Mouse (Mus musculus) intestine, embryonic 14.5 days (tissue): ENCODE data around the gene Gm28051. TPM values are rescaled to one million over a fixed set of nuclear protein-coding genes. Genes with fewer than 3 reads are reported as not detected.

Experiments used
- ATAC-seq: fragments of 200-750 bp; cut with Nextera tagmentation; replicated peaks from 2 replicates; pipeline ENCODE4 v1.8.0; 2017; ENCODE audit warnings: low read depth, moderate number of reproducible peaks, moderate TSS enrichment, moderate library complexity; ENCODE audit not compliant: low FRiP score, low TSS enrichment
- DNase-seq: peaks from one replicate; pipeline ENCODE4 v3.0.0-alpha.2; 2018; ENCODE audit warnings: low spot score
- H3K27ac ChIP-seq: fragments of 300-500 bp; sonication (generic); 2 replicates; pipeline ENCODE4 v1.5.1; 2014; ENCODE audit warnings: low read depth, mild to moderate bottlenecking, control low read depth
- H3K27me3 ChIP-seq: fragments of 300-500 bp; sonication (generic); replicated peaks from 2 replicates; pipeline ENCODE4 v1.6.1; 2014; ENCODE audit warnings: low read length, control low read depth; ENCODE audit not compliant: control insufficient read depth, insufficient read depth
- H3K36me3 ChIP-seq: fragments of 300-500 bp; sonication (generic); 2 replicates; pipeline ENCODE4 v1.6.1; 2014; ENCODE audit warnings: low read length, control low read depth; ENCODE audit not compliant: control insufficient read depth, insufficient read depth
- H3K4me1 ChIP-seq: fragments of 300-500 bp; sonication (generic); replicated peaks from 2 replicates; pipeline ENCODE4 v1.6.1; 2014; ENCODE audit warnings: low read length, control low read depth, mixed read lengths; ENCODE audit not compliant: control insufficient read depth, insufficient read depth
- H3K4me2 ChIP-seq: fragments of 300-500 bp; sonication (generic); 2 replicates; pipeline ENCODE4 v1.6.1; 2014; ENCODE audit warnings: low read length
- H3K4me3 ChIP-seq: fragments of 300-500 bp; sonication (generic); 2 replicates; pipeline ENCODE4 v1.5.1; 2014; ENCODE audit warnings: low read depth, low read length, control low read depth, mixed read lengths
- H3K9ac ChIP-seq: fragments of 300-500 bp; sonication (generic); 2 replicates; pipeline ENCODE4 v1.6.1; 2014; ENCODE audit warnings: mild to moderate bottlenecking, low read length
- H3K9me3 ChIP-seq: fragments of 300-500 bp; sonication (generic); 2 replicates; pipeline ENCODE4 v1.6.1; 2016; ENCODE audit warnings: low read length, control low read depth; ENCODE audit not compliant: control insufficient read depth
- WGBS: fragments of 180-500 bp; shearing (Covaris S2); extraction: QIAGEN DNeasy Blood & Tissue Kit; methylation state at CpG from one replicate; pipeline ENCODE4 v1.1.7; 2014; 5-methylcytosine and 5-hydroxymethylcytosine counted together
- polyA plus RNA-seq: library from polyadenylated mRNA; unstranded; fragments of >200 nt; fragmentation: Nextera tagmentation; extraction: Ambion mirVana; gene quantifications from 2 replicates; pipeline ENCODE4 v1.2.1, GENCODE M21; 2014

The Gm28051 gene
- polyA plus RNA-seq, 1 experiment from 2014 or later, result not detected

GRCm38 (mm10) chr12:102682085-102682484, 75.5 kb downstream of the Gm28051 start:
- no peaks in the 10 kb centered on the region for H3K9me3 ChIP-seq
- no peak overlapping the region for H3K9ac ChIP-seq
- H3K27ac ChIP-seq, result no peak overlapping the region
- H3K4me3 ChIP-seq, result no peak overlapping the region
- no peak for DNase-seq
- ATAC-seq, result no peak
- no peak overlapping the region for H3K4me2 ChIP-seq
- no peaks in the 10 kb centered on the region for H3K36me3 ChIP-seq
- WGBS, result 73% methylated on average over 5 of the region's 5 CpGs
- H3K27me3 ChIP-seq, result no peaks in the 10 kb centered on the region
- H3K4me1 ChIP-seq, result peaks cover 17% of the 10 kb centered on the region

GRCm38 (mm10) chr12:102681590-102681989, 76.0 kb downstream of the Gm28051 start:
- no peak for DNase-seq
- no peaks in the 10 kb centered on the region for H3K9me3 ChIP-seq
- no peaks in the 10 kb centered on the region for H3K27me3 ChIP-seq
- peaks cover 17% of the 10 kb centered on the region for H3K4me1 ChIP-seq
- ATAC-seq, result no peak
- 77% methylated on average over 7 of the region's 7 CpGs for WGBS
- H3K4me3 ChIP-seq, result no peak overlapping the region
- no peak overlapping the region for H3K9ac ChIP-seq
- H3K36me3 ChIP-seq, result no peaks in the 10 kb centered on the region
- H3K27ac ChIP-seq, result no peak overlapping the region
- no peak overlapping the region for H3K4me2 ChIP-seq

GRCm38 (mm10) chr12:102678820-102679219, 78.7 kb downstream of the Gm28051 start:
- H3K27me3 ChIP-seq, result no peaks in the 10 kb centered on the region
- WGBS, result 65% methylated on average over 6 of the region's 6 CpGs
- H3K4me2 ChIP-seq, result no peak overlapping the region
- ATAC-seq (no peak), DNase-seq (no peak)
- peaks cover 6% of the 10 kb centered on the region for H3K4me1 ChIP-seq
- no peaks in the 10 kb centered on the region for H3K9me3 ChIP-seq
- no peak overlapping the region for H3K4me3 ChIP-seq
- H3K27ac ChIP-seq, result no peak overlapping the region
- no peak overlapping the region for H3K9ac ChIP-seq
- 0 out of 2 replicates have a peak, but pooled peaks cover 4% of the 10 kb centered on the region for H3K36me3 ChIP-seq

GRCm38 (mm10) chr12:102677089-102677488, 80.5 kb downstream of the Gm28051 start:
- H3K27me3 ChIP-seq, result no peaks in the 10 kb centered on the region
- ATAC-seq (no peak), DNase-seq (no peak)
- 81% methylated on average over 3 of the region's 3 CpGs for WGBS
- H3K4me2 ChIP-seq, result no peak overlapping the region
- H3K4me1 ChIP-seq, result peaks cover 20% of the 10 kb centered on the region
- 0 out of 2 replicates have a peak, but pooled peaks cover 4% of the 10 kb centered on the region for H3K36me3 ChIP-seq
- H3K9me3 ChIP-seq, result no peaks in the 10 kb centered on the region
- no peak overlapping the region for H3K4me3 ChIP-seq
- H3K9ac ChIP-seq, result no peak overlapping the region
- H3K27ac ChIP-seq, result no peak overlapping the region

GRCm38 (mm10) chr12:102674556-102674955, 83.0 kb downstream of the Gm28051 start:
- 78% methylated on average over 10 of the region's 10 CpGs for WGBS
- no peak overlapping the region for H3K4me2 ChIP-seq
- DNase-seq, result no peak
- no peak overlapping the region for H3K9ac ChIP-seq
- peaks cover 24% of the 10 kb centered on the region for H3K4me1 ChIP-seq
- H3K4me3 ChIP-seq, result no peak overlapping the region
- no peak for ATAC-seq
- no peaks in the 10 kb centered on the region for H3K9me3 ChIP-seq
- H3K27me3 ChIP-seq, result no peaks in the 10 kb centered on the region
- 0 out of 2 replicates have a peak, but pooled peaks cover 4% of the 10 kb centered on the region for H3K36me3 ChIP-seq
- no peak overlapping the region for H3K27ac ChIP-seq

- no peak overlapping the region for H3K9ac ChIP-seq
- no peaks in the 10 kb centered on the region for H3K9me3 ChIP-seq
- peaks cover 24% of the 10 kb centered on the region for H3K4me1 ChIP-seq
- H3K4me3 ChIP-seq, result no peak overlapping the region
- 80% methylated on average over 13 of the region's 13 CpGs for WGBS
- DNase-seq (no peak), ATAC-seq (no peak)
- H3K27ac ChIP-seq, result no peak overlapping the region
- no peaks in the 10 kb centered on the region for H3K27me3 ChIP-seq
- H3K36me3 ChIP-seq, result 0 out of 2 replicates have a peak, but pooled peaks cover 4% of the 10 kb centered on the region
- no peak overlapping the region for H3K4me2 ChIP-seq
These were observed 83.4 kb downstream of the Gm28051 start for GRCm38 (mm10) chr12:102674123-102674522.

GRCm38 (mm10) chr12:102672857-102673839, 84.4 kb downstream of the Gm28051 start:
- Histone ChIP-seq H3K4me3 (no peak overlapping the region), H3K36me3 (0 out of 2 replicates have a peak, but pooled peaks cover 4% of the 10 kb centered on the region), H3K9ac (no peak overlapping the region), H3K27me3 (no peaks in the 10 kb centered on the region), H3K4me2 (no peak overlapping the region), H3K27ac (peak overlapping the region; percentile 62; the same call in 1 of the 2 replicates), H3K9me3 (no peaks in the 10 kb centered on the region), H3K4me1 (peaks cover 24% of the 10 kb centered on the region)
- no peak for DNase-seq
- ATAC-seq, result no peak
- 54% methylated on average over 20 of the region's 20 CpGs for WGBS

GRCm38 (mm10) chr12:102672176-102672575, 85.4 kb downstream of the Gm28051 start:
- H3K27me3 ChIP-seq, result no peaks in the 10 kb centered on the region
- H3K4me1 ChIP-seq, result peaks cover 24% of the 10 kb centered on the region
- 0 out of 2 replicates have a peak, but pooled peaks have one; percentile 22 for ATAC-seq
- no peak for DNase-seq
- no peak overlapping the region for H3K4me2 ChIP-seq
- 0 out of 2 replicates have a peak, but pooled peaks cover 4% of the 10 kb centered on the region for H3K36me3 ChIP-seq
- no peak overlapping the region for H3K4me3 ChIP-seq
- H3K9me3 ChIP-seq, result no peaks in the 10 kb centered on the region
- H3K27ac ChIP-seq, result peak overlapping the region; percentile 27; the same call in 1 of the 2 replicates
- H3K9ac ChIP-seq, result no peak overlapping the region
- 15% methylated on average over 8 of the region's 8 CpGs for WGBS
